Mouse (Mus musculus): ENCODE results near the gene Nin. TPM values are rescaled to one million over a fixed set of nuclear protein-coding genes. Genes with fewer than 3 reads are reported as not detected.
"Not testable (repeated sequence)": the region's sequence is repeated elsewhere in the genome, so short reads cannot be mapped to it uniquely, and the experiment has no call there.

Gene Nin
- polyA plus RNA-seq (2016; fragmentation: Nextera tagmentation; extraction: Ambion mirVana) = 9.2 and 9.5 TPM in 2 replicates

GRCm38 (mm10) chr12:70113351-70113750 is at the start of gene Nin:
Nin (minus strand) TSS chr12:70113717.
- H3K9me3 ChIP-seq (replicated peaks) = no peaks in the 10 kb centered on the region
- H3K27ac ChIP-seq = no peak within 1 kb of the TSS
- DNase-seq (ENCODE audit: low spot score) = no peak
- peaks cover 40% of the 10 kb centered on the region for H3K27me3 ChIP-seq (ENCODE audit: low read depth, poor library complexity, severe bottlenecking)
- 60% methylated on average over 11 of the region's 11 CpGs for WGBS
- peaks cover 21% of the 10 kb centered on the region for H3K4me1 ChIP-seq
- H3K4me3 ChIP-seq = no peak within 1 kb of the TSS
- H3K36me3 ChIP-seq = no peaks in the 10 kb centered on the region

DNA sequence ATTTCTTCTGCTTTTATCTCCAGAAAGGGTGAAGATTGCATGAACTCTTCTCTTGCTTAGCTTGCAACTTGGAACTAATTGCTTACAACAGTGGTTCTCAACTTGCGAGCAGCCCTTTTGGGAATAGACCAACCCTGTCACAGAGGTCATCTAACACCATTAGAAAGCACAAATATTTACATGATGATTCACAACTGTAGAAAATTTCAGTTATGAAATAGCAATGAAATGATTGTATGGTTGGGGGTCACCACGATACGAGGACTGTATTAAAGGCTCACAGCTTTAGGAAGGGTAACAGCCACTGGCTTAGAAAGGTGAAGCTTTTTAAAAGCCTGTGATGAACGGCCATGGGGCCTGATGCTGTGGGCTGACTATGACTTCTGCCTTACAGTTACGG is 47.5 kb upstream of the Nin start:
- H3K36me3 ChIP-seq = no peaks in the 10 kb centered on the region
- DNase-seq (ENCODE audit: low spot score) = no peak
- no peaks in the 10 kb centered on the region for H3K27me3 ChIP-seq (ENCODE audit: low read depth, poor library complexity, severe bottlenecking)
- no peaks in the 10 kb centered on the region for H3K4me1 ChIP-seq
- WGBS = 84% methylated on average over 5 of the region's 5 CpGs
- no peak overlapping the region for H3K27ac ChIP-seq
- no peaks in the 10 kb centered on the region for H3K9me3 ChIP-seq (replicated peaks)
- no peak overlapping the region for H3K4me3 ChIP-seq

DNA sequence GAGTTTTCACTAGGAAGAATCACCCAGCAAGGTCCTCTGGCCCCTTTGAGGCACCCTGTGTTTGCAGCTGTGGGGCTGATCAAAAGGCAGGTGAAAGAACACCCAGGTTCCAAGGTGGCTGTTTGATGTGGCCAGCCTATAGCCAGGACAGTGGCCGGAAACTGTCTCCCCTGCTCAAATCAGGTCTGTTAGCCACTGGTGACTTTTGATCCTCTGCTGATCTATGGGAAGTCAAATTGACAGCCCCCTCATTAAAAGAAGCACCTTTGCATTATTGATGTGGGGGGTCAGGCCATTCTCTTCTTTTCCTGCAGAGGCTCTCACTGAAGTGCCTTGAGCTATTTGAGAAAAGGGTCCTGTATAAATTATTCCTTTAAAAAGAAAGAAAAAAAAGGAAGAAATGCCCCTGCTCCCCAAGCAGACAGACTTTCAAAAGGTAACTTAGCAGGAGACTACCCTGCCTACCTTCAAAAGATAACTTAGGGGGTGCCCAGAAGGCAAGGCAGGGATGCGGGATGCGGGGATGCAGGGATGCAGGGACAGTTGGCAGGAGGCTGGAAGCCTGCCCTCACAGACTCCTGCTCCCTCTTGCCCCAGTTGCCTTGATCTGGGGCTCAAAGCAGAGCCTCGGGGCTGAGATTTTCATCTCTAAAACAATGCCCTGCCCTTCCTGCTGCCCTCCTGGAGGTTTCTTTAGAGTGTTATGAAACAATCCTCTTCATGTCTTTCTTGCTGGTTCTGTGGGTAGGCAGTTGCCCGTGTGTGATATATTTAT is 44.0 kb upstream of the Nin start:
- H3K36me3 ChIP-seq = no peaks in the 10 kb centered on the region
- 41% methylated on average over 5 of the region's 5 CpGs for WGBS
- no peak overlapping the region for H3K27ac ChIP-seq

DNA sequence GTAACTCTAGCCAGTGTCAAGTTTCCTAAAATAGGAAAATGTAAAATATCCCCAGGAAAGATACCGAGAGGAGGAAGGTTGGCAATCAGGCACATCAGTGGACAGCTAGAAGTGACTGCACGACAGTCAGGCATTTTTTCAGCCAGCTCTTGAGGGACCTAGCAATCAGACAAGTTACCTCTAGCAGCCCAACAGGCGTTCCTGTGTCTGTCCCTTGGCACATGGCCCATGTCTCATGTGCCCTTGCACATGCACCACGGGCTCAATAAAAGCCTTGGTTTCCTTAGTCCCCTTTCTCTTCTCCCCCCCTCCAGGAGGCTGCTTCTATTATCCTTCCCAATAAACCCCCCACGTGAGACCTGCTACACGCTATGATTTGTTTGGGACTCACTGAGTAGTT is 42.7 kb upstream of the Nin start:
- H3K27me3 ChIP-seq (ENCODE audit: low read depth, poor library complexity, severe bottlenecking) = no peaks in the 10 kb centered on the region
- DNase-seq (ENCODE audit: low spot score) = no peak
- H3K27ac ChIP-seq = no peak overlapping the region
- peaks cover 3% of the 10 kb centered on the region; the same call in 1 of the 2 replicates for H3K4me1 ChIP-seq
- no peaks in the 10 kb centered on the region for H3K9me3 ChIP-seq (replicated peaks)
- 85% methylated on average over 6 of the region's 6 CpGs for WGBS
- H3K36me3 ChIP-seq = no peaks in the 10 kb centered on the region
- H3K4me3 ChIP-seq = no peak overlapping the region

More for the DNA sequence above, 44.0 kb upstream of the Nin start:
- H3K9me3 ChIP-seq (replicated peaks) = no peaks in the 10 kb centered on the region
- H3K4me1 ChIP-seq = peaks cover 3% of the 10 kb centered on the region; the same call in 1 of the 2 replicates
- no peaks in the 10 kb centered on the region for H3K27me3 ChIP-seq (ENCODE audit: low read depth, poor library complexity, severe bottlenecking)
- DNase-seq (ENCODE audit: low spot score) = no peak
- no peak overlapping the region for H3K4me3 ChIP-seq

DNA sequence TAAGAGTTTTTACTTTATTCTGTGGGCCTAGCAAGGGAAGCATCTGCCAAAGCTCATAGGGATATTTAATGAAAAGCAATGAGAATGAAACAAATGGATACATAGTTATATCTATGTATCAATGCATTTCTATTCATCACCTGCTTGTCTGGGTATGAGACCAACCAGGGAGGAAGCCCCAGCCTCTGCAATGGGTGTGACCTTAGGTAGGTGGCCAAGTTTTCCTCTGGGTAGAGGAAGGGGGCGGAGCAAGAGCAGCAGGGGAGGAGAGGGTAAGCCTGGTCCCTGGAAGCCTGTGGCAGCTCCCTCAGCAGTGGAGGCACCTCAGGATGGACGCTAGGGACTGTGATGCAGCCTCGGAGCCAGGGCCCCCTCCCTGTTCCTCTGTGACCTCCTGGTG is 40.3 kb upstream of the Nin start, which contains the start of gene Abhd12b:
Gene Abhd12b, plus strand, starts transcription at position 301 of the 400 bp plus-strand sequence.
- Histone ChIP-seq H3K4me1 (peaks cover 6% of the 10 kb centered on the region), H3K27ac (no peak within 1 kb of the TSS), H3K27me3 (ENCODE audit: low read depth, poor library complexity, severe bottlenecking) (no peaks in the 10 kb centered on the region), H3K36me3 (no peaks in the 10 kb centered on the region), H3K4me3 (no peak within 1 kb of the TSS), H3K9me3 (replicated peaks) (no peaks in the 10 kb centered on the region)
- WGBS = 32% methylated on average over 3 of the region's 3 CpGs
- no peak for DNase-seq (ENCODE audit: low spot score)

DNA sequence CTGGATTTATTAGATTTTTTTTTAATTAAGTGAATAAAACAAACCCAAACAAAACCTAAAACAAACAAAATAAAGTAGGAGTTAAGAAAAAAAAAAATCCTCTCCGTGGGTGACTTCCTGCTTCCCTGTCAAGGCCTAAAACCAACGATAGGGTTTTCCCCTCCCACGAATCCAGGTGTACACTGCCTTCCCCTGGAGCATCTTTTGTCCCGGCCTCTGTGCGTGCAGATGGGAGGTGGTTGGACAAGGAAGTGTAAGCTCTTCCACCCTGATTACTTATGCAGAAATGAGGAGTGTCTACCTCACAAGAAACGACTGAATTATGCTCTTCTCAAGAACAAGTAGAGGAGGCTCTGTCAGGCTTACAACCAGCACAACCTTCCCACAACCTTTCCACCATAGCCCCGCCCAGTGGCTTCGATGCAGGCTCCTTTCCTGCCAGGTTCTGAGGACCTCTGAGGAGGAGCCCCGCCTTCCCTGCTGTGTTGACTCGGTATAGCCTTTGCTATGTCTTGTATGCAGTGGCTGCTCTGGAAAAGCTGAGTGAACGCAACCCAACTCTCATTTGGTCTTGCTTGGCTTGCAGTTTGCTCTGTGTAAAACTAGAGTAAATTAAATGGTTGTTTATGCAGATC is 35.2 kb upstream of the Nin start:
- H3K36me3 ChIP-seq = no peaks in the 10 kb centered on the region
- H3K27me3 ChIP-seq (ENCODE audit: low read depth, poor library complexity, severe bottlenecking) = no peaks in the 10 kb centered on the region
- WGBS = 13% methylated on average over 11 of the region's 11 CpGs
- no peaks in the 10 kb centered on the region for H3K9me3 ChIP-seq (replicated peaks)
- H3K4me1 ChIP-seq = peaks cover 13% of the 10 kb centered on the region
- no peak overlapping the region; the same call in 1 of the 2 replicates for H3K27ac ChIP-seq
- peak overlapping the region; percentile 43 for H3K4me3 ChIP-seq
- DNase-seq (ENCODE audit: low spot score) = no peak

DNA sequence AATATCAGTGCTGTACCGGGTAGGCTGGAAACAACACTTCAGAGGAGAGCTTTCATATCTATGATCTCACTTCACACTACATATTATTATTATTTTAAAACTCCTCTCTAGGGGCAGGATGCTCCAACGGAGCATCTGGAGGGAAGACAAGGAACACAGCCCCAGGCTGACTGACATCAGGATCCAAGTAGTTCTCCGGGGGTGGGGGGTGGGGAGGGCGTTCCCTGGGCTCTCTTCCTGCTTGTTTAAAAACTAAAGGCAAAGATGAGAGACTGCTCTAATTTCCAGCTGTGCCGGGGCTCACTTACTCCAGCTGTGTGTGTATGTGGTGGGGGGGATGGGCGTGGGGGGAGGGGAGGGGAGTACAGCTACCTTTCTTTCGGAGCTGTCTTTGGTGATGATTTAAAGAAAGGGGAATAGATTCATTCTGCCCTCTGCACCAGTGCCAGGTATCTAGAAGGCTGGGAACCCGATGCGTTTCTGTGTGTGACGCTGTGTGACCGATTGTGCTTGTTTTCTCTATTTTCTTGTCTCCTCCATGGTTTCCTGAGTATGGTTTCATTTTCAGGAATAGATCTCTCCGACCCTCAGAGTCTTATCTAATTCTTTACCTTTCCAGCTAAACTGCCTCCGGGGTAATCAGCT is 34.6 kb upstream of the Nin start:
- Histone ChIP-seq H3K27me3 (ENCODE audit: low read depth, poor library complexity, severe bottlenecking) (no peaks in the 10 kb centered on the region), H3K4me3 (peak overlapping the region; percentile 43), H3K27ac (peak overlapping the region; percentile 56), H3K4me1 (peaks cover 13% of the 10 kb centered on the region), H3K36me3 (no peaks in the 10 kb centered on the region), H3K9me3 (replicated peaks) (no peaks in the 10 kb centered on the region)
- WGBS = 11% methylated on average over 13 of the region's 13 CpGs
- DNase-seq (ENCODE audit: low spot score) = peak; percentile 40

DNA sequence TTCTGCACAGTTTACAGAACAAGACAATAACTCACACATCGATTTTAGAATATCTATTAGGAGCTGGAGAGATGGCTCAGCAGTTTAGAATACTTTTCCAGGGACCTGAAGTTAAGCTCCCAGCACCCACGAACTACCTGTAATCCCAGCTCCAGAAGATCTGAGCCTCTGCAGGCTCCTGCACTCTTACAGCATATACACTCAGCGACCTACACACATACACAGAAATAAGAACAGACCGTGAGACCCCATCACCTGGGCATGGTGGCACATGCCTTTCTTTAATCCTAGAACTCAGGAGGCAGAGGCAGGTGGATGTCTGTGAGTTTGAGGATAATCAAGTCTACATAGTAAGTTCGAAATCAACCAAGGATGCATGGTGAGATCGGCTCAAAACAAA is 32.1 kb upstream of the Nin start:
- H3K27me3 ChIP-seq (ENCODE audit: low read depth, poor library complexity, severe bottlenecking) = no peaks in the 10 kb centered on the region

DNA sequence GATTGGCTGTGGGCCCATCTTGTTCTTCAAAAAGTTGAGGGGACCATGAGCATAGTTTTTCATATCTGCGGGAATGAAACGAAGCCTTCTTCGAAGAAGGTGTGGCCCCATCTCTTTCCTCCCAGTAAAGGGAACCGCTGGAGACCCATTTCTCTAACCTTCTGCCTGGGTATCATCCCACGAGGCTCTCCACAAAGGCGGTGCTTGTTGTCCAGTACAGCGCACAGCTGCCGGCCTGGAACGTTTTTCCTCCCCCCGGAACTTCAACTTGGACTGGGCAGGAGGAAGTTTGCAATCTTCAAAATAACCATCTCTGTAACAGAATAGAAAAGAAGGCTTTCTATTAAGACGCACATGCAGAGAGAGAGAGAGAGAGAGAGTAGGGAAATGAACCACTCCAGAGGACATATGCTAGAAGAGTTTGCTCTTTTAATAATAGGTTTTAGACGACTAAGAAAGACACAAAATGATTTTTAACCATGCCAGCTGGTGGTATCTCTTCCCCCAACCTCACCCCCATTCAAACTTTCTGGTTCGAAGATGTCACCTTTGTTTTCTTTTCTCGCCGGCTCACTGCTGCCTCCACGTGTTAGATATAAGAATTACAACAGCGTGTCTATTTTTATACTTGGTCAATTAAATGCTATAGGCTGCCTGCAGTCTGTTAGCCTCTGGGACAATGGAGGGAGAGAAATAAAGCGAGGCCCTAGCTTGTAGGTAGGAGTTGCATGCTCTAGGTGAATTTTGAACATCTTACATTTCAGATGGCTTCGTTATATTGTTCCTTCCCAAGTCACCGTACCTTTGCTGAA is 31.3 kb upstream of the Nin start:
- Histone ChIP-seq H3K36me3 (no peaks in the 10 kb centered on the region), H3K4me3 (no peak overlapping the region; the same call in 1 of the 2 replicates), H3K27me3 (ENCODE audit: low read depth, poor library complexity, severe bottlenecking) (no peaks in the 10 kb centered on the region), H3K9me3 (replicated peaks) (no peaks in the 10 kb centered on the region), H3K4me1 (peaks cover 13% of the 10 kb centered on the region), H3K27ac (no peak overlapping the region)
- peak; percentile 47 for DNase-seq (ENCODE audit: low spot score)
- 56% methylated on average over 20 of the region's 20 CpGs for whole genome bisulfite sequencing

More for the DNA sequence above, 32.1 kb upstream of the Nin start:
- Histone ChIP-seq H3K4me3 (no peak overlapping the region), H3K4me1 (peaks cover 13% of the 10 kb centered on the region), H3K9me3 (replicated peaks) (no peaks in the 10 kb centered on the region), H3K27ac (no peak overlapping the region), H3K36me3 (no peaks in the 10 kb centered on the region)
- 88% methylated on average over 6 of the region's 6 CpGs for WGBS
- DNase-seq (ENCODE audit: low spot score) = no peak

DNA sequence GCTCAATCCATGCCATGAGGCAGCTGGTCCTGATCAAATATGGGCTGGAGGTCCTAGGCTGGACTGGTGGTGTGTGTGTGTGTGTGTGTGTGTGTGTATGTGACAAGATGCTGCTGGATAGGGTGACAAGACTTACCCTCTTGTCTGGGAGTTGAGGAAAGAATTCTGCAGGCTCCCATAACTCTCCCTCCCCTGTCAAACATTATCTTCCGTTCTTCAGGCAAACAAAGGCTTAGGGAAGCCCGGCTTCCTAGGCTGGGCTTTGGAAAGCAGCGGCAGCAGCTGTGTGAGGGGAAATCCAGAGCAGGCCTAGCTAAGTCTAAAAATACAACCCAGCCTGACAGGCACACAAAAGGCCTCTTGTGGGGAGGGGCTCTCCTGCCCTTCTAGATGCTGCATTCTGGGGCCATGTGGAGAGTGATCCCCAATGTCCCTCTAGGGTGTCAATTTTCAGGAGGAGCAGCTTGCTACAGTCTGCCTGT is 30.6 kb upstream of the Nin start:
- not testable (repeated sequence) for H3K9me3 ChIP-seq (replicated peaks); H3K4me3 ChIP-seq; DNase-seq (ENCODE audit: low spot score); H3K27me3 ChIP-seq (ENCODE audit: low read depth, poor library complexity, severe bottlenecking); H3K36me3 ChIP-seq
- Histone ChIP-seq H3K4me1 (peaks cover 13% of the 10 kb centered on the region), H3K27ac (peak overlapping the region; percentile 53; the same call in 1 of the 2 replicates)
- WGBS = 45% methylated on average over 3 of the region's 3 CpGs

DNA sequence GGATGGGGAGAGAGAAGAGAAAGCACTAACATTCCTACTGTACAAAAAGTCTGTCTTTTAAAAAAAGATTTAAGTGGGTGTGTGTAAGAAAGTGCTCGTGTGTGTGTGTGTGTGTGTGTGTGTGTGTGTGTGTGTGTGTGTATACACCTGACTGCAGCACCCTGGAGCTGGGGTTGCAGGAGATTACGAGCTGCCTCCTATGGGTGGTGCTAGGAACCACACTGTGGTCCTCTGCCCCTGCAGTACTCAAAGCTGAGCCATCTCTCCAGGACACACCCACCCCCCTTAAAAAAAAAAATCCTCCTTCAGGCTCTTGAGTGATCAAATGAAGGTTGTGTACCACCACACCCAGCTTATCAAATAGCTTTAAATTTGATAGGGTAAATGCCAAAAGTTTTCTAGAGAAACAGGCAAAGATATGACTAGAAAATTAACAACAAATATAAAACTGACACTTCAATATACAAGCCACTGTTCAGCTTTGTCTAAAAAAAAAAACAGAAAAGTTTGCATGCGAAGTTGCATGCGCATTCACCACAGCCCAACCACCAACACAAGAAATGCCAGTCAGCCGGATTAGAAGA is 27.6 kb upstream of the Nin start:
- WGBS = 91% methylated on average over 5 of the region's 5 CpGs
- Histone ChIP-seq H3K4me3 (no peak overlapping the region), H3K27ac (no peak overlapping the region), H3K27me3 (ENCODE audit: low read depth, poor library complexity, severe bottlenecking) (no peaks in the 10 kb centered on the region), H3K4me1 (no peaks in the 10 kb centered on the region), H3K36me3 (no peaks in the 10 kb centered on the region), H3K9me3 (replicated peaks) (no peaks in the 10 kb centered on the region)
- no peak for DNase-seq (ENCODE audit: low spot score)

DNA sequence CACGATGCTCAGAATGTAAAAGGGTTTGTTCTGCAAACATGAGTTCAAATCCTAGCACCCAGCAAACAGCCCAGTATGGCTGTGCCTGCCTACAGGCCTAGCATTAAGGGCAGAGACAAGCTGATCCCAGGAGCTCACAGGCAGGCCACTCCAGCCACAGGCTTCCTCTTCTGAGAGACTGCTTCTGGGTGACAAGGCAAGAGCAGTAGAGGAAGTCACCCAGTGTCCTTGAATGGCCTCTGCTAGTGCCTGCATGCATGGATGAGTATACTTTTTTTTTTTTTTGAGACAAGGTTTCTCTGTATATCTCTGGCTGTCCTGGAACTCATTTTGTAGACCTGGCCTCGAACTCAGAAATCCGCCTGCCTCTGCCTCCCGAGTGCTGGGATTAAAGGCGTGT is 27.0 kb upstream of the Nin start:
- H3K4me1 ChIP-seq = no peaks in the 10 kb centered on the region
- H3K36me3 ChIP-seq = no peaks in the 10 kb centered on the region
- no peaks in the 10 kb centered on the region for H3K27me3 ChIP-seq (ENCODE audit: low read depth, poor library complexity, severe bottlenecking)
- no peak overlapping the region for H3K4me3 ChIP-seq
- no peaks in the 10 kb centered on the region for H3K9me3 ChIP-seq (replicated peaks)
- no peak overlapping the region for H3K27ac ChIP-seq
- no peak for DNase-seq (ENCODE audit: low spot score)
- WGBS = 93% methylated on average over 5 of the region's 5 CpGs

All from limb, embryonic 10.5 days (tissue).